Mouse (Mus musculus) testis, adult 2 months (tissue): ENCODE measurements around the gene Mageb1. TPM values are rescaled to one million over a fixed set of nuclear protein-coding genes. Genes with fewer than 3 reads are reported as not detected.
"Not testable (repeated sequence)": the region's sequence is repeated elsewhere in the genome, so short reads cannot be mapped to it uniquely, and the experiment has no call there.

ENCODE experiments used
- H3K27ac ChIP-seq: fragments of 200-500 bp; 2 replicates; pipeline ENCODE4 v1.5.1; 2012; ENCODE audit warnings: low read depth, low read length; ENCODE audit not compliant: control insufficient read depth, insufficient read depth
- H3K27me3 ChIP-seq: fragments of 200-500 bp; 2 replicates; pipeline ENCODE4 v1.6.1; 2012; ENCODE audit warnings: mild to moderate bottlenecking, low read length, moderate library complexity; ENCODE audit not compliant: control insufficient read depth, insufficient read depth
- H3K36me3 ChIP-seq: fragments of 200-500 bp; 2 replicates; pipeline ENCODE4 v1.6.1; 2012; ENCODE audit warnings: mild to moderate bottlenecking, low read length; ENCODE audit not compliant: control insufficient read depth, insufficient read depth
- H3K4me1 ChIP-seq: fragments of 200-500 bp; 2 replicates; pipeline ENCODE4 v1.6.1; 2012; ENCODE audit warnings: low read length; ENCODE audit not compliant: control insufficient read depth, insufficient read depth
- H3K4me3 ChIP-seq: fragments of 200-500 bp; 2 replicates; pipeline ENCODE4 v1.5.1; 2012; ENCODE audit warnings: low read depth, mild to moderate bottlenecking, low read length, moderate library complexity, mixed read lengths; ENCODE audit not compliant: control insufficient read depth
- polyA plus RNA-seq: library from polyadenylated mRNA; depleted of rRNA; stranded (reverse); fragments of >200 nt; gene quantifications from 2 replicates; pipeline ENCODE4 v1.2.3, GENCODE M21; 2012; rRNA removed

The Mageb1 gene
- 0.76 and 1.8 TPM in 2 replicates for polyA plus RNA-seq

- not testable (repeated sequence) for H3K36me3 ChIP-seq, H3K4me1 ChIP-seq, H3K27me3 ChIP-seq, H3K27ac ChIP-seq, H3K4me3 ChIP-seq
These were observed at the start of gene Mageb1 for GRCm38 (mm10) chrX:92016233-92016632. TSS of gene Mageb1 (minus strand) at chrX:92016333.

Other genes with a start within 250 kb of the Mageb1 start
- gene Mageb5, start 233.3 kb downstream of the Mageb1 start, polyA plus RNA-seq: 2.9 and 4.0 TPM in 2 replicates